Mouse (Mus musculus) lung, adult 2 months (tissue): ENCODE measurements around the gene Cela2a.

Source experiments
- CTCF ChIP-seq: fragments of 200-500 bp; IDR thresholded peaks from 2 replicates; pipeline ENCODE4 v1.5.1; 2011; ENCODE audit warnings: mild to moderate bottlenecking, low read length, control low read depth; ENCODE audit not compliant: insufficient read depth
- POLR2A ChIP-seq: fragments of 200-500 bp; IDR thresholded peaks from 2 replicates; pipeline ENCODE4 v1.6.1; 2011; ENCODE audit warnings: low read depth, mild to moderate bottlenecking, control low read depth, low read length, borderline replicate concordance; ENCODE audit errors: extremely low read depth

GRCm38 (mm10) chr4:141767353-141768036 is 58.5 kb downstream of the Cela2a start:
- TF ChIP-seq CTCF: no peak
- TF ChIP-seq POLR2A: peak; percentile 19; the same call in 1 of the 2 replicates
